Mouse (Mus musculus) brain, embryonic 14.5 days (tissue): ENCODE measurements around the gene Fancd2os.

ENCODE experiments used
- CTCF ChIP-seq: fragments of 200-500 bp; IDR thresholded peaks from 2 replicates; pipeline ENCODE4 v1.5.1; 2012; ENCODE audit warnings: inconsistent platforms, mild to moderate bottlenecking, moderate library complexity, borderline replicate concordance; ENCODE audit not compliant: insufficient read depth, insufficient read length; ENCODE audit errors: extremely low read depth
- POLR2A ChIP-seq: fragments of 200-500 bp; IDR thresholded peaks from 2 replicates; pipeline ENCODE4 v1.6.1; 2012; ENCODE audit warnings: mild to moderate bottlenecking, inconsistent platforms, borderline replicate concordance; ENCODE audit not compliant: poor library complexity, insufficient read depth, insufficient read length, severe bottlenecking; ENCODE audit errors: extremely low read depth

GRCm38 (mm10) chr6:113615489-113615888, 15.0 kb upstream of the Fancd2os start:
- no peak for TF ChIP-seq POLR2A
- TF ChIP-seq CTCF: no peak
